Mouse (Mus musculus): ENCODE results near the gene Mrpl16. TPM values are rescaled to one million over a fixed set of nuclear protein-coding genes. Genes with fewer than 3 reads are reported as not detected.

Mrpl16 gene
- total RNA-seq (2021) = 10 to 100 TPM; 53.1 to 57.1 TPM
- long read RNA-seq, experiment 1, transcript Mrpl16-201 (4 exons, 1,162 nt) = major isoform, 63 of 127 reads
- long read RNA-seq, experiment 1, partial matches to known transcripts = 64 of 127 reads
- long read RNA-seq, experiment 1, other reads (novel, unspliced or antisense) = 0 of 127 reads
- long read RNA-seq, experiment 2, transcript Mrpl16-201 (4 exons, 1,162 nt) = major isoform, 73 of 103 reads
- long read RNA-seq, experiment 2, partial matches to known transcripts = 30 of 103 reads
- long read RNA-seq, experiment 2, other reads (novel, unspliced or antisense) = 0 of 103 reads

- DNase-seq = peak; percentile 82
These were observed at the start of gene Mrpl16 for GRCm38 (mm10) chr19:11770205-11770892. Mrpl16 (plus strand) TSS chr19:11770391.

DNA sequence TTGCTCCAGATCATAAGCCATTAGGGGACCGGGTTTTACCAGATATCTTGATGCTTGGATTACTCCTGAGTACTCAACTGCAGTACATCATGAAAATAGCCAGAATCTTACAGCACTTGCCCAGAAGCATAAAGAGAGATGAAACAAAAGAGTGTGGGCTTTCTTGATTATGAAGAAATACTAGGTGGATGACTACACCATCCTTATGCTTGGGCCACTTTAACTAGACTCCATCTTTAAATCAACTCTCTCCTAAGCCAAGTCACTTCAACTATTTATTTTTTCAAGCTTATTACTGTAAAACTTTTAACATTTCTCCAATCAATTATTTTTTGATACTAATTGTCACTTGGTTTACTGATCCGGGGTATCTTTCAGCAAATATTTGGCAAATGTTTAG lies 46.3 kb upstream of the Mrpl16 start:
- no peak for DNase-seq

GRCm38 (mm10) chr19:11724275-11724674 lies 45.9 kb upstream of the Mrpl16 start:
- no peak for DNase-seq

DNA sequence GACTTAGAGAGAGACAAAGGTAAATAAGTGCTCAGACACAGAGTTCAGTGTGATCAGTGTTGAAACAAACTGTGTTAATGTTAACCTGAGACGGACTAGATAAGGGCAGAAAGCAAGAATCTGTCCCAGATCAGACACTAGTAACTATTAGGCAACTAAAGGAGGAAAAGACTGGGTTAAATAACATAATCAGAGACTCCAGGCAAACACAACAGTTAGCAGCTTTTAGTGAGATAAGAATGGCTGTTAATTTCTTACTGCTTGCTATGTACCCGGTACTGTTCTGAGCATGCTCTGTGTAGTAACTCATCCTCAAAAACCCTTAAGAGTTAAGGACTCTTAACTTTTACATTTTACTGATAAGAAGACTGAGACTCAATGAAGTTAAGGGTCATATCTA lies 44.3 kb upstream of the Mrpl16 start:
- no peak for DNase-seq

DNA sequence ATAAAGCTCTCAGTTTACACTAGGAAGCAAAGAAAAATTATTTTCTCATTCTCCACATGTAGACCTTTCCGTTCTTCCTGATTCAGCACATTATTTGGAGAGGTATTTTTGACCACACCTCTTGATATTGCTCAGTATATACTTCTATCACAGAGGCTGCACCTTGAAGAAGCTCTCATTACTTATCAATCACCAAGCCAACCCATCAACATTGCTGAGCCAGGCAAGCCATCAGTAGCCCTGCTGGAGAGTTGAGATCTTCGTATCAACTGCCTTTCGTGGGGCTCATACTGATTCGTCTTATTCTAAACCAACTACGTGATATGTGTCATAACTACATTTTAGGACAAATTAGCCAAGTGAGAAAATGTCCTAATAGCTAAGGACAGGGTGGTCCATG lies 42.9 kb upstream of the Mrpl16 start:
- DNase-seq = no peak

DNA sequence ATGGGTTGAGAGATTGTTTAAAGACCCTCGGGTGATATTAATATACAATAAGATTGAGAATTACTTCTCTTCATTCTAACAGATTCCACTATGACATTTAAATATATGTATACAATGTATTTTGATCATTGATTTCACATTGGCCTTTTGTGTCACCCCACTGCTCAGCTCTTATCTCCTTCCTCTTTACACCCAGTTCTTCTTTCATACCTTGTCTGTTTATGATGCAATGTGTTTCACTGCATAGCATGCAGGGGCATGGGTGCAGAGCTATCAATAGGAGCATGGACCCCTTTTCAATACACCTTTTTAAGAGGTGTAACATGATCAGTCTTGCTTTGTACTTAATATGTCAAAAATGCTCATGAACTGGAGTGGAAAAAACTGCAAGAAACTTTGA lies 39.9 kb upstream of the Mrpl16 start:
- DNase-seq = no peak

DNA sequence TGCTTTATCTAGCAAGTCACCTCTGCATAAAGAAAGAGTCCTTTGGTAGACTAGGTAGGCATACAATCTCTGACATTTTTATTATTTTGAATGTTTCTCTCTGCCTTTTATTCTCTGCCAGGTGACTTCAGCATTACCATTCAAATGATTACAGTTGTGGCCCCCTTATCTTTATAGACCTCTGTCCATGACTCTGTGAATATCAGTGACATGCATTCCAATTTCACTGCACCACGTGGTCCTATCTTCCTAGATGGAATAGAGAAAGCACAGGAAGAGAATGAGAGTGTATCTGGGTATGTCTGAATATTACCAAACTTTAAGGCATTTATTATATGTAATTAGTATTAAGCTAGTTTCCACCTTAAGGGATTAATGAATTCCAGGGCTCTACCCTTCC lies 33.7 kb upstream of the Mrpl16 start:
- DNase-seq = no peak

GRCm38 (mm10) chr19:11745680-11746079 lies 24.5 kb upstream of the Mrpl16 start:
- DNase-seq = no peak

- no peak for DNase-seq
These were observed 22.9 kb upstream of the Mrpl16 start, which contains the start of gene Gif for GRCm38 (mm10) chr19:11747298-11747697. Gif (plus strand) TSS chr19:11747554.

DNA sequence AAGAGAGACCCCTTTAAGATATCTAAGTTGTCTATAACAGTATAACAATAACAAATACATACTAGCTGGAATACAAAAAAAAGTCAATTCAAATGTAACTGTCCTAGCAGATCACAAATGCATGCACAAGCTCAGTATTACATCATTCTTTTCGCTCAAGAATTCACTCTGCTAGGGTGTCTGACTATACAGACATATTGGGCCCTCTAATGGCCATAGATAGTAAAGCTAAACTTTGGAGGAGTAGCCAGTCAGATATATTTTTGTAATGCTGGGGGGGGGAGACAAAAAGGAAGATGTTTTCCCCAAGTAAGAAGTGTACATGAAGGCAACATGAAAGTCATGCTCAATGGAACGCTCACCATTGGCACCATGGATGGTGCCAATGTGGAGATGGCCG lies 5.1 kb upstream of the Mrpl16 start:
- DNase-seq = no peak

- DNase-seq = no peak
These were observed 3.8 kb upstream of the Mrpl16 start for GRCm38 (mm10) chr19:11766413-11766812.

GRCm38 (mm10) chr19:11768163-11768562 lies 2.0 kb upstream of the Mrpl16 start:
- no peak for DNase-seq

- no peak for DNase-seq
These were observed 802 bp upstream of the Mrpl16 start for GRCm38 (mm10) chr19:11769257-11769920.

DNA sequence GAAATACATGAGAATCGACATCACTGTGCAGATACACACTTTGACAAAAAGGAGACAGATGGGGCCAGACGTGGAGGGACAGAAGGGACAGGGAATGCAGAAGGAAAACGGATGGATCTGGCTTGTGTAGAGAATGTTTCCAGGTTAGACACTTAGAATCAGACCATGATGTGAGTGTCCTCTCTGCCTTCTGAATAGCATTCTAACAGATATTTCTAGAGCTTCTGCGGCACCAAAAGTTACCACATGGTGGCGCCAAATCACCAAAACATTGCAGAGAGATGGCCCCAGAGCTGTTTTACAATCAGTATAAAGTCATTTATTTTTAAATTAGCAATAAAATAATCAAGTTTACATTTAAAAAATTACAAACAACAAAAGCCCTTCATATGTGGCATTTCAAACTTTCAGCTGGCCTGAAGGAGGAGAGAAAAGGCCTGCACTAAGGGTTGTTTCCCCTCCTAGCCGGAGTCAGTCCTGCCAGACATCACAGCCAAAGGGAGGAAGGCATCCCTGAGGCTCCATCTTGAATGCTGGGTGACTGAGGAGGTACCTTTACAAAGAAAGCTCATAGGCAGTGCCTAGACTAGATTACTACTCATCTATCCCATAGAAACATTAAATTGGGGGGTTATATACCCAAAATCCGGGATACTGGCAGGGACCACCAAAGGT lies 7.1 kb downstream of the Mrpl16 start:
- DNase-seq = no peak

GRCm38 (mm10) chr19:11785409-11786154 lies 15.4 kb downstream of the Mrpl16 start:
- DNase-seq = no peak

GRCm38 (mm10) chr19:11787826-11788225 lies 17.6 kb downstream of the Mrpl16 start:
- no peak for DNase-seq

- no peak for DNase-seq
These were observed 18.7 kb downstream of the Mrpl16 start for GRCm38 (mm10) chr19:11788876-11789275.

GRCm38 (mm10) chr19:11791825-11792224 lies 21.6 kb downstream of the Mrpl16 start:
- no peak for DNase-seq

GRCm38 (mm10) chr19:11793741-11794359 lies 23.7 kb downstream of the Mrpl16 start:
- no peak for DNase-seq

- no peak for DNase-seq
These were observed 24.3 kb downstream of the Mrpl16 start for GRCm38 (mm10) chr19:11794447-11794846.

DNA sequence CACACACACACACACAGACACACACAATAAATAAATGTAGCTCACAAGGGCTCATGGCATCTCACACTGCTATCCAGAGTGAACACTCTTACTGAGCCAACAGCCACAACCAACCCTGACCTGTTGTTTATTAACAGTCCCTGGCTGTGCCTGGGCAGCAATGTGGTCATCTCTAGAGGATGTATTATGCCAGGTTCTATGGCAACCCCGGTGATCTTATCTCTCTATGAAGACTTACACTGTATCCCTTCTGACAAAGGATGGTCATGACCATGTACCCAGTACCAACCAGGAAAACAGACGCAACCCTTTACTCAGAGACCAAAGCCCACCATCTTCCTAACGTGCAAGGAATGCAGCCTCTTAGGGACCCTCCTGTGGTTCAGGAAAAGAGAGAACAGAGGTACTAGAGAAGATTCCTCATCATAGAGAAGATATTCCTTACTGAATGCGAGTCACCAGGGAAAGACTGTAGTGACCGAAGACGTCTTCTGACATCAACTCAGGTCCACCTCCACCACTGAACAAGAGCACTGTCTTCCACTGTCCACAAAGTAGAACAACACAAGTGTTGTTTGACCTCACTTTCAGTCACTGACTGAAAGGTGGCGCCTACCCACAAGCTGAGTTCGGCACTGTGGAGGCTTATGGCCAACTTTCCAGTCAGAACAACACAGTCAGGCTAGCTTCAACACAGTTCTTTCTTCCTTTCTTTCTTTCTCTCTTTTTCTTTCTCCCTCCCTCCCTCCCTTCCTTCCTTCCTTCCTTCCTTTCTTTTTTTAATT lies 30.5 kb downstream of the Mrpl16 start:
- DNase-seq = no peak

Measured in gastrocnemius, postnatal 25 days (tissue).